Mouse (Mus musculus): ENCODE data around the gene Otud7b.

DNA sequence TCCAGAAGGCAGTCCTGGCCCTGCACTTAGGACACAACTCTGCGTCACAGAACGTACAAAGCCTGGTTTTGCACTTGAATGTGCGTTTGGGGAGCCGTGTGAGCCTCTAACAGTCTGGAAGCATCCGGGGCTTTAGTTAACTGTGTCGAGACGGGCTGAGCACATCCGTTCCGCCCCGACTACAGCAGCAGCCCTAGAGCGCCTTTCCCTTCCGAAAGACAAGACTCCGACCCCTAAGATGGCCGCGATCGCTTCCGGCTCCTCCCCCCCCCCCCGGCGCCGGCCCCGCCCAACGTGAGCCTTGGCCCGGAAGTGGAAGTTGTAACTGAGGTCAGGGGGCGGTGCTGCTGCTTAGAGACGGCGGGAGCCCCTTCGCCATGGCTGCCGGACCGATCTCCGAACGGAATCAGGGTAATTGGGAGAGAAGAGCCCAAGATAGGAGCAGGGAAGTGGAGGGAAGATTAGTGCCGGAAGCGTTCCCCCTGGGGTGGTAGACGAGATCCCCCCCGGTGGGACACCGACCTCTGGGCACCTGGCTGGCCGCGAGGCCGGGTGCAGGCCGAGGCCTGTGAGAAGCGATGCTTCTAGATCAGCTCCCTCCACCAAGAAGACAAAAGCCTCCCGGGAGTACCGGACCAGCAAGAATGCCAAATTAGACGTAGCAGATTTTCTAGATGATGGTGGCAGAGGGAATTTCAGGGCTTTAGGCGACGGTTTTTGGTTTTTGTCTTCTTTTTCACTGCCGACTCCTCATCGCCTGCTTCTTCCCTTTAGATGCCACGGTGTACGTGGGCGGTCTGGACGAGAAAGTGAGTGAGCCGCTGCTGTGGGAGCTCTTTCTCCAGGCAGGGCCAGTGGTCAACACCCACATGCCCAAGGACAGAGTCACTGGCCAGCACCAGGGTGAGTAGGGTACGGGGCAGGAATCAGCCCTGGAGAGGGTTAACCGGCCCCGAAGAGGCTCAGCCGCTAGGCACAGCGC, 68.2 kb downstream of the Otud7b start, which contains the start of gene Sf3b4:
- no peak for TF ChIP-seq CTCF (IDR thresholded peaks at IDR 0.05; ENCODE audit: borderline replicate concordance, extremely low read depth, insufficient read depth, insufficient read length)
- peak; percentile 78; the same call in 1 of the 2 replicates for TF ChIP-seq POLR2A (IDR thresholded peaks at IDR 0.05; ENCODE audit: borderline replicate concordance, extremely low read depth, insufficient read depth, insufficient read length, poor library complexity, severe bottlenecking)

Measured in brain, embryonic 14.5 days (tissue).